Mouse (Mus musculus) cerebellum, adult 2 months (tissue): ENCODE measurements at regions not wholly inside any gene's neighbourhood (a gene's known extent, or its start where the extent isn't known, plus 50 kb on each side); places are given as distances from the start of the nearest gene placed in this dataset.

Experiments
- CTCF ChIP-seq: fragments of 200-500 bp; IDR thresholded peaks from 2 replicates; pipeline ENCODE4 v1.5.1; 2011; ENCODE audit warnings: low read depth, mild to moderate bottlenecking, control low read depth, low read length, moderate library complexity, borderline replicate concordance; ENCODE audit not compliant: insufficient read depth
- POLR2A ChIP-seq: fragments of 200-500 bp; IDR thresholded peaks from 2 replicates; pipeline ENCODE4 v1.6.1; 2011; ENCODE audit warnings: low read length, control low read depth, borderline replicate concordance; ENCODE audit not compliant: insufficient read depth

- TF ChIP-seq CTCF (no peak), POLR2A (no peak)
Observed at GRCm38 (mm10) chr11:111568876-111569275, 502.9 kb downstream of the Kcnj2 start.
